Mouse (Mus musculus) midbrain, embryonic 12.5 days (tissue): ENCODE measurements around the gene A330070K13Rik. TPM values are rescaled to one million over a fixed set of nuclear protein-coding genes. Genes with fewer than 3 reads are reported as not detected.

Source experiments
- ATAC-seq: fragments of 200-750 bp; cut with Nextera tagmentation; 2 replicates; pipeline ENCODE4 v1.8.0; 2017; ENCODE audit warnings: low read depth, moderate TSS enrichment, moderate library complexity; ENCODE audit not compliant: low FRiP score
- H3K27ac ChIP-seq: fragments of 300-500 bp; sonication (generic); replicated peaks from 2 replicates; pipeline ENCODE4 v1.5.1; 2016; ENCODE audit warnings: mild to moderate bottlenecking
- H3K27me3 ChIP-seq: fragments of 300-500 bp; sonication (generic); 2 replicates; pipeline ENCODE4 v1.6.1; 2016; ENCODE audit warnings: mild to moderate bottlenecking
- H3K36me3 ChIP-seq: fragments of 300-500 bp; sonication (generic); 2 replicates; pipeline ENCODE4 v1.6.1; 2016
- H3K4me1 ChIP-seq: fragments of 300-500 bp; sonication (generic); 2 replicates; pipeline ENCODE4 v1.6.1; 2016
- H3K4me2 ChIP-seq: fragments of 300-500 bp; sonication (generic); replicated peaks from 2 replicates; pipeline ENCODE4 v1.6.1; 2016; ENCODE audit warnings: mild to moderate bottlenecking, moderate library complexity
- H3K4me3 ChIP-seq: fragments of 300-500 bp; sonication (generic); 2 replicates; pipeline ENCODE4 v1.5.1; 2016; ENCODE audit warnings: mild to moderate bottlenecking
- H3K9ac ChIP-seq: fragments of 300-500 bp; sonication (generic); replicated peaks from 2 replicates; pipeline ENCODE4 v1.6.1; 2016; ENCODE audit warnings: mild to moderate bottlenecking, moderate library complexity
- H3K9me3 ChIP-seq: fragments of 300-500 bp; sonication (generic); 2 replicates; pipeline ENCODE4 v1.6.1; 2016; ENCODE audit warnings: mild to moderate bottlenecking
- WGBS: fragments of 180-500 bp; shearing (Covaris S2); methylation state at CpG from one replicate; pipeline ENCODE4 v1.1.7; 2016; 5-methylcytosine and 5-hydroxymethylcytosine counted together
- polyA plus RNA-seq: library from polyadenylated mRNA; unstranded; fragments of >200 nt; fragmentation: Nextera tagmentation; extraction: Ambion mirVana; gene quantifications from 2 replicates; pipeline ENCODE4 v1.2.1, GENCODE M21; 2016

Gene A330070K13Rik
- polyA plus RNA-seq, 1 experiment from 2014 or later: not detected

- H3K27me3 ChIP-seq: no peaks in the 10 kb centered on the region
- H3K4me3 ChIP-seq: no peak overlapping the region
- no peaks in the 10 kb centered on the region for H3K4me1 ChIP-seq
- ATAC-seq: no peak
- no peak overlapping the region for H3K9ac ChIP-seq
- 51% methylated on average over 3 of the region's 3 CpGs for WGBS
- no peak overlapping the region for H3K27ac ChIP-seq
- H3K4me2 ChIP-seq: no peak overlapping the region
- no peaks in the 10 kb centered on the region for H3K36me3 ChIP-seq
- no peaks in the 10 kb centered on the region for H3K9me3 ChIP-seq
Measured at GRCm38 (mm10) chr5:130363773-130364172, 20.7 kb downstream of the A330070K13Rik start.

GRCm38 (mm10) chr5:130363111-130363510 lies 21.3 kb downstream of the A330070K13Rik start:
- Histone ChIP-seq H3K27ac (no peak overlapping the region), H3K4me3 (no peak overlapping the region), H3K27me3 (no peaks in the 10 kb centered on the region), H3K4me2 (no peak overlapping the region), H3K9me3 (no peaks in the 10 kb centered on the region), H3K36me3 (no peaks in the 10 kb centered on the region), H3K4me1 (no peaks in the 10 kb centered on the region), H3K9ac (no peak overlapping the region)
- WGBS: 62% methylated on average over 4 of the region's 4 CpGs
- no peak for ATAC-seq

GRCm38 (mm10) chr5:130355223-130355622 lies 29.2 kb downstream of the A330070K13Rik start:
- Histone ChIP-seq H3K27ac (no peak overlapping the region), H3K4me3 (no peak overlapping the region), H3K4me2 (no peak overlapping the region), H3K4me1 (no peaks in the 10 kb centered on the region), H3K9ac (no peak overlapping the region), H3K36me3 (no peaks in the 10 kb centered on the region), H3K27me3 (no peaks in the 10 kb centered on the region), H3K9me3 (no peaks in the 10 kb centered on the region)
- ATAC-seq: no peak
- 65% methylated on average over 7 of the region's 7 CpGs for WGBS

GRCm38 (mm10) chr5:130345871-130346270 lies 38.6 kb downstream of the A330070K13Rik start:
- Histone ChIP-seq H3K27me3 (no peaks in the 10 kb centered on the region), H3K4me2 (no peak overlapping the region), H3K9me3 (peaks cover 12% of the 10 kb centered on the region), H3K4me3 (no peak overlapping the region), H3K9ac (no peak overlapping the region), H3K36me3 (peaks cover 27% of the 10 kb centered on the region), H3K4me1 (peaks cover 4% of the 10 kb centered on the region; the same call in 1 of the 2 replicates), H3K27ac (no peak overlapping the region)
- 82% methylated on average over 2 of the region's 2 CpGs for WGBS
- ATAC-seq: no peak

- ATAC-seq: no peak
Measured at GRCm38 (mm10) chr5:130344999-130345398, 39.4 kb downstream of the A330070K13Rik start.

GRCm38 (mm10) chr5:130340656-130341055 lies 43.8 kb downstream of the A330070K13Rik start:
- Histone ChIP-seq H3K4me1 (peaks cover 4% of the 10 kb centered on the region; the same call in 1 of the 2 replicates), H3K9ac (no peak overlapping the region), H3K4me3 (no peak overlapping the region), H3K27me3 (no peaks in the 10 kb centered on the region; the same call in 1 of the 2 replicates), H3K36me3 (peaks cover 52% of the 10 kb centered on the region), H3K9me3 (0 out of 2 replicates have a peak, but pooled peaks cover 2% of the 10 kb centered on the region), H3K4me2 (no peak overlapping the region), H3K27ac (no peak overlapping the region)
- 95% methylated on average over 15 of the region's 15 CpGs for WGBS
- ATAC-seq: no peak

More at GRCm38 (mm10) chr5:130344999-130345398, 39.4 kb downstream of the A330070K13Rik start:
- H3K36me3 ChIP-seq: peaks cover 35% of the 10 kb centered on the region
- no peak overlapping the region for H3K9ac ChIP-seq
- peaks cover 12% of the 10 kb centered on the region for H3K9me3 ChIP-seq
- H3K27ac ChIP-seq: no peak overlapping the region
- peaks cover 4% of the 10 kb centered on the region; the same call in 1 of the 2 replicates for H3K4me1 ChIP-seq
- no peaks in the 10 kb centered on the region for H3K27me3 ChIP-seq
- H3K4me3 ChIP-seq: no peak overlapping the region
- WGBS: 94% methylated on average over 7 of the region's 7 CpGs
- H3K4me2 ChIP-seq: no peak overlapping the region

- Histone ChIP-seq H3K36me3 (peaks cover 32% of the 10 kb centered on the region), H3K4me1 (peaks cover 3% of the 10 kb centered on the region; the same call in 1 of the 2 replicates), H3K4me2 (no peak overlapping the region), H3K4me3 (no peak overlapping the region), H3K9ac (no peak overlapping the region), H3K9me3 (no peaks in the 10 kb centered on the region), H3K27me3 (no peaks in the 10 kb centered on the region; the same call in 1 of the 2 replicates), H3K27ac (no peak overlapping the region)
- no peak for ATAC-seq
- 96% methylated on average over 4 of the region's 4 CpGs for WGBS
Measured at GRCm38 (mm10) chr5:130335462-130335861, 49.0 kb downstream of the A330070K13Rik start.

- H3K4me3 ChIP-seq: no peak overlapping the region
- H3K9me3 ChIP-seq: no peaks in the 10 kb centered on the region
- no peaks in the 10 kb centered on the region; the same call in 1 of the 2 replicates for H3K27me3 ChIP-seq
- ATAC-seq: no peak
- no peak overlapping the region for H3K9ac ChIP-seq
- peaks cover 25% of the 10 kb centered on the region for H3K36me3 ChIP-seq
- H3K27ac ChIP-seq: no peak overlapping the region
- H3K4me2 ChIP-seq: no peak overlapping the region
- H3K4me1 ChIP-seq: peaks cover 3% of the 10 kb centered on the region; the same call in 1 of the 2 replicates
- WGBS: 90% methylated on average over 11 of the region's 11 CpGs
Measured at GRCm38 (mm10) chr5:130333971-130334370, 50.5 kb downstream of the A330070K13Rik start.

GRCm38 (mm10) chr5:130333566-130333965 lies 50.9 kb downstream of the A330070K13Rik start:
- no peak for ATAC-seq
- Histone ChIP-seq H3K36me3 (peaks cover 25% of the 10 kb centered on the region), H3K27ac (no peak overlapping the region), H3K27me3 (no peaks in the 10 kb centered on the region; the same call in 1 of the 2 replicates), H3K9me3 (no peaks in the 10 kb centered on the region), H3K9ac (no peak overlapping the region), H3K4me1 (peaks cover 3% of the 10 kb centered on the region; the same call in 1 of the 2 replicates), H3K4me2 (no peak overlapping the region), H3K4me3 (no peak overlapping the region)
- 85% methylated on average over 7 of the region's 7 CpGs for WGBS

GRCm38 (mm10) chr5:130331206-130331605 lies 53.2 kb downstream of the A330070K13Rik start:
- no peak overlapping the region for H3K4me3 ChIP-seq
- peak overlapping the region; percentile 24; the same call in 1 of the 2 replicates for H3K9ac ChIP-seq
- peaks cover 3% of the 10 kb centered on the region; the same call in 1 of the 2 replicates for H3K4me1 ChIP-seq
- H3K27ac ChIP-seq: no peak overlapping the region
- peaks cover 17% of the 10 kb centered on the region for H3K36me3 ChIP-seq
- H3K27me3 ChIP-seq: no peaks in the 10 kb centered on the region
- H3K9me3 ChIP-seq: no peaks in the 10 kb centered on the region
- WGBS: 75% methylated on average over 4 of the region's 4 CpGs
- ATAC-seq: no peak
- H3K4me2 ChIP-seq: no peak overlapping the region

GRCm38 (mm10) chr5:130330801-130331200 lies 53.6 kb downstream of the A330070K13Rik start:
- H3K27ac ChIP-seq: no peak overlapping the region
- peaks cover 3% of the 10 kb centered on the region; the same call in 1 of the 2 replicates for H3K4me1 ChIP-seq
- H3K4me2 ChIP-seq: no peak overlapping the region
- no peak for ATAC-seq
- 90% methylated on average over 4 of the region's 4 CpGs for WGBS
- no peaks in the 10 kb centered on the region for H3K27me3 ChIP-seq
- no peak overlapping the region for H3K4me3 ChIP-seq
- H3K9me3 ChIP-seq: no peaks in the 10 kb centered on the region
- peaks cover 19% of the 10 kb centered on the region for H3K36me3 ChIP-seq
- H3K9ac ChIP-seq: no peak overlapping the region

- no peaks in the 10 kb centered on the region for H3K27me3 ChIP-seq
- no peak for ATAC-seq
Measured at GRCm38 (mm10) chr5:130329889-130330288, 54.5 kb downstream of the A330070K13Rik start.

More at GRCm38 (mm10) chr5:130329889-130330288, 54.5 kb downstream of the A330070K13Rik start:
- Histone ChIP-seq H3K9me3 (no peaks in the 10 kb centered on the region), H3K27ac (no peak overlapping the region), H3K4me1 (peaks cover 3% of the 10 kb centered on the region; the same call in 1 of the 2 replicates), H3K9ac (no peak overlapping the region), H3K4me3 (no peak overlapping the region), H3K36me3 (peaks cover 19% of the 10 kb centered on the region), H3K4me2 (no peak overlapping the region)
- 82% methylated on average over 2 of the region's 2 CpGs for WGBS
